Mouse (Mus musculus) ES-Bruce4 (cell line): ENCODE measurements around the gene Gabrg1. TPM values are rescaled to one million over a fixed set of nuclear protein-coding genes. Genes with fewer than 3 reads are reported as not detected.
A peak's percentile ranks its signal among the peaks of the same experiment; 100 is the strongest.

Experiments
- H3K27ac ChIP-seq: 2 replicates; pipeline ENCODE4 v1.5.1; 2012; ENCODE audit warnings: low read length, inconsistent platforms; ENCODE audit not compliant: insufficient read depth
- H3K27me3 ChIP-seq: 2 replicates; pipeline ENCODE4 v1.6.1; 2012; ENCODE audit warnings: mild to moderate bottlenecking, low read length, inconsistent platforms; ENCODE audit not compliant: control insufficient read depth, poor library complexity, insufficient read depth, severe bottlenecking
- H3K36me3 ChIP-seq: 2 replicates; pipeline ENCODE4 v1.6.1; 2012; ENCODE audit warnings: inconsistent platforms, mild to moderate bottlenecking, low read length, moderate library complexity; ENCODE audit not compliant: control insufficient read depth, poor library complexity, insufficient read depth, severe bottlenecking
- H3K4me1 ChIP-seq: one replicate; pipeline ENCODE4 v1.8.1; 2011; ENCODE audit warnings: low read length; ENCODE audit not compliant: control insufficient read depth, insufficient read depth
- H3K4me3 ChIP-seq: 2 replicates; pipeline ENCODE4 v1.5.1; 2011; ENCODE audit warnings: low read depth, mild to moderate bottlenecking, low read length
- H3K9ac ChIP-seq: 2 replicates; pipeline ENCODE4 v1.6.1; 2012; ENCODE audit warnings: low read depth, mild to moderate bottlenecking, inconsistent platforms; ENCODE audit not compliant: poor library complexity, severe bottlenecking
- H3K9me3 ChIP-seq: replicated peaks from 2 replicates; pipeline ENCODE4 v1.6.1; 2012; ENCODE audit warnings: mild to moderate bottlenecking, low read length, inconsistent platforms; ENCODE audit not compliant: control insufficient read depth, poor library complexity, insufficient read depth, severe bottlenecking
- CTCF ChIP-seq: IDR thresholded peaks from one replicate; pipeline ENCODE4 v1.8.1; 2011; ENCODE audit warnings: low read depth, low read length
- EP300 ChIP-seq: IDR thresholded peaks from 2 replicates; pipeline ENCODE4 v1.6.1; 2011; ENCODE audit warnings: low read depth, low read length; ENCODE audit not compliant: insufficient read depth
- POLR2A ChIP-seq: IDR thresholded peaks from one replicate; pipeline ENCODE4 v1.8.1; 2011; ENCODE audit warnings: low read length; ENCODE audit not compliant: insufficient read depth
- polyA plus RNA-seq: library from polyadenylated mRNA; stranded (reverse); fragments of >200 nt; gene quantifications from 2 replicates; pipeline ENCODE4 v1.2.4, GENCODE M21; 2011; ENCODE audit warnings: low read depth; ENCODE audit not compliant: missing spikeins, insufficient read depth, insufficient read length

Gabrg1 gene
- polyA plus RNA-seq, result not detected in 2 replicates

- Histone ChIP-seq H3K4me1 (no peaks in the 10 kb centered on the region), H3K4me3 (peak within 1 kb of the TSS; percentile 16; the same call in 1 of the 2 replicates)
Observed at GRCm38 (mm10) chr5:70842192-70843095, at the start of gene Gabrg1. Gene Gabrg1 (minus strand): TSS chr5:70842617.

GRCm38 (mm10) chr5:70884026-70884425, 41.6 kb upstream of the Gabrg1 start:
- no peaks in the 10 kb centered on the region for H3K27me3 ChIP-seq
- no peaks in the 10 kb centered on the region for H3K9me3 ChIP-seq
- H3K36me3 ChIP-seq, result no peaks in the 10 kb centered on the region
- H3K27ac ChIP-seq, result no peak overlapping the region
- TF ChIP-seq EP300, result no peak
- no peak for TF ChIP-seq CTCF
- no peak for TF ChIP-seq POLR2A
- H3K4me3 ChIP-seq, result no peak overlapping the region
- no peak overlapping the region for H3K9ac ChIP-seq
- H3K4me1 ChIP-seq, result no peaks in the 10 kb centered on the region

More at GRCm38 (mm10) chr5:70842192-70843095, at the start of gene Gabrg1:
- Histone ChIP-seq H3K9ac (no peak within 1 kb of the TSS), H3K9me3 (no peaks in the 10 kb centered on the region), H3K27ac (no peak within 1 kb of the TSS), H3K27me3 (no peaks in the 10 kb centered on the region), H3K36me3 (no peaks in the 10 kb centered on the region)
- TF ChIP-seq CTCF, result no peak
- no peak for TF ChIP-seq POLR2A
- no peak for TF ChIP-seq EP300

GRCm38 (mm10) chr5:70870081-70870480, 27.7 kb upstream of the Gabrg1 start:
- no peak for TF ChIP-seq CTCF
- TF ChIP-seq EP300, result no peak
- no peak for TF ChIP-seq POLR2A
- H3K36me3 ChIP-seq, result no peaks in the 10 kb centered on the region
- no peaks in the 10 kb centered on the region for H3K4me1 ChIP-seq
- H3K27ac ChIP-seq, result no peak overlapping the region
- H3K27me3 ChIP-seq, result no peaks in the 10 kb centered on the region
- no peak overlapping the region for H3K9ac ChIP-seq
- H3K4me3 ChIP-seq, result no peak overlapping the region
- H3K9me3 ChIP-seq, result no peaks in the 10 kb centered on the region

- H3K9ac ChIP-seq, result no peak overlapping the region
- H3K4me3 ChIP-seq, result no peak overlapping the region
- no peaks in the 10 kb centered on the region for H3K36me3 ChIP-seq
Observed at GRCm38 (mm10) chr5:70843096-70843734, 798 bp upstream of the Gabrg1 start.

GRCm38 (mm10) chr5:70818681-70819080, 23.7 kb downstream of the Gabrg1 start:
- Histone ChIP-seq H3K4me3 (no peak overlapping the region), H3K27ac (no peak overlapping the region), H3K36me3 (no peaks in the 10 kb centered on the region), H3K9ac (no peak overlapping the region), H3K27me3 (no peaks in the 10 kb centered on the region), H3K9me3 (no peaks in the 10 kb centered on the region), H3K4me1 (no peaks in the 10 kb centered on the region)
- TF ChIP-seq EP300 (no peak), CTCF (no peak), POLR2A (no peak)

More at GRCm38 (mm10) chr5:70843096-70843734, 798 bp upstream of the Gabrg1 start:
- Histone ChIP-seq H3K9me3 (no peaks in the 10 kb centered on the region), H3K4me1 (no peaks in the 10 kb centered on the region), H3K27me3 (no peaks in the 10 kb centered on the region), H3K27ac (no peak overlapping the region)
- TF ChIP-seq CTCF (no peak), POLR2A (no peak), EP300 (no peak)

- Histone ChIP-seq H3K4me3 (no peak overlapping the region), H3K4me1 (no peaks in the 10 kb centered on the region)
Observed at GRCm38 (mm10) chr5:70736156-70736555, 106.3 kb downstream of the Gabrg1 start.

More at GRCm38 (mm10) chr5:70736156-70736555, 106.3 kb downstream of the Gabrg1 start:
- H3K36me3 ChIP-seq, result no peaks in the 10 kb centered on the region
- no peak overlapping the region for H3K27ac ChIP-seq
- TF ChIP-seq EP300 (no peak), POLR2A (no peak), CTCF (no peak)
- H3K27me3 ChIP-seq, result no peaks in the 10 kb centered on the region
- H3K9ac ChIP-seq, result no peak overlapping the region
- H3K9me3 ChIP-seq, result no peaks in the 10 kb centered on the region
